Mouse (Mus musculus): ENCODE data around the gene Nhlrc2. TPM values are rescaled to one million over a fixed set of nuclear protein-coding genes. Genes with fewer than 3 reads are reported as not detected.

The Nhlrc2 gene
- polyA plus RNA-seq, 1 experiment from 2014 or later: 6.6 TPM

- Histone ChIP-seq H3K27ac (ENCODE audit: low read depth) (no peak overlapping the region), H3K4me1 (ENCODE audit: insufficient read depth) (no peaks in the 10 kb centered on the region), H3K4me2 (ENCODE audit: low read depth, low read length) (no peak overlapping the region; the same call in 1 of the 2 replicates), H3K36me3 (replicated peaks; ENCODE audit: insufficient read depth, low read length) (no peaks in the 10 kb centered on the region), H3K27me3 (ENCODE audit: insufficient read depth, low read length) (no peaks in the 10 kb centered on the region), H3K9ac (replicated peaks) (no peak overlapping the region), H3K9me3 (ENCODE audit: low read length) (no peaks in the 10 kb centered on the region), H3K4me3 (ENCODE audit: low read depth, low read length) (no peak overlapping the region)
- ATAC-seq (peak; percentile 92), DNase-seq (peak; percentile 57)
- 61% methylated on average over 10 of the region's 10 CpGs for WGBS (ENCODE audit: insufficient replicate concordance)
- TF ChIP-seq EP300 (IDR thresholded peaks at IDR 0.05; ENCODE audit: low read depth): 0 out of 2 replicates have a peak, but pooled peaks have one; percentile 13
- no peak for TF ChIP-seq CTCF (IDR thresholded peaks at IDR 0.05; ENCODE audit: low read depth)
Measured at GRCm38 (mm10) chr19:56627881-56628472, 79.9 kb downstream of the Nhlrc2 start.

- ATAC-seq (no peak), DNase-seq (no peak)
- no peaks in the 10 kb centered on the region for H3K27me3 ChIP-seq (ENCODE audit: insufficient read depth, low read length)
- H3K4me1 ChIP-seq (ENCODE audit: insufficient read depth): no peaks in the 10 kb centered on the region
- TF ChIP-seq CTCF (IDR thresholded peaks at IDR 0.05; ENCODE audit: low read depth) (no peak), EP300 (IDR thresholded peaks at IDR 0.05; ENCODE audit: low read depth) (no peak)
- no peak overlapping the region for H3K4me3 ChIP-seq (ENCODE audit: low read depth, low read length)
- H3K36me3 ChIP-seq (replicated peaks; ENCODE audit: insufficient read depth, low read length): no peaks in the 10 kb centered on the region
- H3K9ac ChIP-seq (replicated peaks): no peak overlapping the region
- H3K4me2 ChIP-seq (ENCODE audit: low read depth, low read length): no peak overlapping the region
- no peak overlapping the region for H3K27ac ChIP-seq (ENCODE audit: low read depth)
- WGBS (ENCODE audit: insufficient replicate concordance): 72% methylated on average over 6 of the region's 6 CpGs
- no peaks in the 10 kb centered on the region for H3K9me3 ChIP-seq (ENCODE audit: low read length)
Measured at GRCm38 (mm10) chr19:56629647-56630046, 81.6 kb downstream of the Nhlrc2 start.

GRCm38 (mm10) chr19:56631017-56631416 lies 83.0 kb downstream of the Nhlrc2 start:
- ATAC-seq (no peak), DNase-seq (no peak)
- 59% methylated on average over 4 of the region's 4 CpGs for WGBS (ENCODE audit: insufficient replicate concordance)
- Histone ChIP-seq H3K9ac (replicated peaks) (no peak overlapping the region), H3K9me3 (ENCODE audit: low read length) (no peaks in the 10 kb centered on the region), H3K27me3 (ENCODE audit: insufficient read depth, low read length) (no peaks in the 10 kb centered on the region), H3K4me3 (ENCODE audit: low read depth, low read length) (no peak overlapping the region), H3K4me1 (ENCODE audit: insufficient read depth) (no peaks in the 10 kb centered on the region), H3K36me3 (replicated peaks; ENCODE audit: insufficient read depth, low read length) (no peaks in the 10 kb centered on the region), H3K27ac (ENCODE audit: low read depth) (no peak overlapping the region), H3K4me2 (ENCODE audit: low read depth, low read length) (no peak overlapping the region)
- TF ChIP-seq EP300 (IDR thresholded peaks at IDR 0.05; ENCODE audit: low read depth): no peak
- TF ChIP-seq CTCF (IDR thresholded peaks at IDR 0.05; ENCODE audit: low read depth): no peak

- Histone ChIP-seq H3K9me3 (ENCODE audit: low read length) (no peaks in the 10 kb centered on the region), H3K4me1 (ENCODE audit: insufficient read depth) (no peaks in the 10 kb centered on the region), H3K27me3 (ENCODE audit: insufficient read depth, low read length) (no peaks in the 10 kb centered on the region), H3K27ac (ENCODE audit: low read depth) (no peak overlapping the region), H3K9ac (replicated peaks) (no peak overlapping the region), H3K4me2 (ENCODE audit: low read depth, low read length) (no peak overlapping the region), H3K4me3 (ENCODE audit: low read depth, low read length) (no peak overlapping the region), H3K36me3 (replicated peaks; ENCODE audit: insufficient read depth, low read length) (no peaks in the 10 kb centered on the region)
- ATAC-seq (no peak), DNase-seq (no peak)
- TF ChIP-seq CTCF (IDR thresholded peaks at IDR 0.05; ENCODE audit: low read depth) (no peak), EP300 (IDR thresholded peaks at IDR 0.05; ENCODE audit: low read depth) (no peak)
- WGBS (ENCODE audit: insufficient replicate concordance): 33% methylated on average over 11 of the region's 11 CpGs
Measured at GRCm38 (mm10) chr19:56631451-56631901, 83.4 kb downstream of the Nhlrc2 start.

- DNase-seq (no peak), ATAC-seq (no peak)
- H3K9ac ChIP-seq (replicated peaks): no peak overlapping the region
- H3K36me3 ChIP-seq (replicated peaks; ENCODE audit: insufficient read depth, low read length): no peaks in the 10 kb centered on the region
- H3K4me2 ChIP-seq (ENCODE audit: low read depth, low read length): no peak overlapping the region
- no peak overlapping the region for H3K27ac ChIP-seq (ENCODE audit: low read depth)
- H3K4me3 ChIP-seq (ENCODE audit: low read depth, low read length): no peak overlapping the region
- H3K9me3 ChIP-seq (ENCODE audit: low read length): no peaks in the 10 kb centered on the region
- TF ChIP-seq CTCF (IDR thresholded peaks at IDR 0.05; ENCODE audit: low read depth) (no peak), EP300 (IDR thresholded peaks at IDR 0.05; ENCODE audit: low read depth) (no peak)
- H3K27me3 ChIP-seq (ENCODE audit: insufficient read depth, low read length): no peaks in the 10 kb centered on the region
- 57% methylated on average over 12 of the region's 12 CpGs for WGBS (ENCODE audit: insufficient replicate concordance)
- no peaks in the 10 kb centered on the region for H3K4me1 ChIP-seq (ENCODE audit: insufficient read depth)
Measured at GRCm38 (mm10) chr19:56637035-56637683, 89.1 kb downstream of the Nhlrc2 start.

GRCm38 (mm10) chr19:56637684-56638049 lies 89.6 kb downstream of the Nhlrc2 start:
- no peak for TF ChIP-seq CTCF (IDR thresholded peaks at IDR 0.05; ENCODE audit: low read depth)
- no peak for TF ChIP-seq EP300 (IDR thresholded peaks at IDR 0.05; ENCODE audit: low read depth)
- Histone ChIP-seq H3K4me2 (ENCODE audit: low read depth, low read length) (no peak overlapping the region), H3K27me3 (ENCODE audit: insufficient read depth, low read length) (no peaks in the 10 kb centered on the region), H3K36me3 (replicated peaks; ENCODE audit: insufficient read depth, low read length) (no peaks in the 10 kb centered on the region), H3K4me1 (ENCODE audit: insufficient read depth) (no peaks in the 10 kb centered on the region), H3K27ac (ENCODE audit: low read depth) (no peak overlapping the region), H3K9ac (replicated peaks) (no peak overlapping the region), H3K4me3 (ENCODE audit: low read depth, low read length) (no peak overlapping the region), H3K9me3 (ENCODE audit: low read length) (no peaks in the 10 kb centered on the region)
- no peak for DNase-seq
- no peak for ATAC-seq
- WGBS (ENCODE audit: insufficient replicate concordance): 82% methylated on average over 9 of the region's 9 CpGs

All from liver, postnatal 0 days (tissue).